Mouse (Mus musculus): ENCODE results near the gene Susd2.
A peak's percentile ranks its signal among the peaks of the same experiment; 100 is the strongest.

Gene Susd2

DNA sequence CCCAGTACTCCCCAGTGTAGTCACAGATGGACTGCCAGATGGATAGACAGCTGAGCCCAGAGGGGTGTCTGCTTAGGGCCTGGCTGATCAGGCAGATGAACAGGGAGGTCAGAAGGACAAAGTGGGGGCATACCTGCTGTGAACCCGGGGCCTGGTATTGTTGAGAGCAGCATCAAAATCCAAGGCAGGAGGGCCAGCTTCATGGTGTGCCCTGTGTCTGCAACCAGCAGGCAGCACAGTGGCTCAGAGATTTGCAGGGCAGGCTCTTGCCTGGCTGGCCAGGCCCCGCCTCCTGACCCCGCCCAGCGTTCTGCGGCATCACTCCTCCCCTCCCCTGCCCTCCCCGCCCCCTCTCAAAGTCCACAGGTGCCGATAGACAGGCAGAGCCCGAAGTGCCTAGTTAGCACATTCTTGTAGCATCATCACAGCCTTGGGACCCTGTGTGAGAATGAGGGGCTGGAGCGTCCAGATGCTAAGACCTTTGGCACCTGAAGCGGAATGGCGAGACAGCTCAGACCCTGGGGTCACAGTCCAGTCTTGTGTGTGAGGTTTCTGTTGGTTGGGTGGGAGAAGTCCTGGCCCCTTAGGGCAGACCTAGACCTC is at the start of gene Susd2:
TSS of gene Susd2 (minus strand) at position 268 of the 603 bp plus-strand sequence.
- no peak for DNase-seq (ENCODE audit: low read depth, low spot score)

DNA sequence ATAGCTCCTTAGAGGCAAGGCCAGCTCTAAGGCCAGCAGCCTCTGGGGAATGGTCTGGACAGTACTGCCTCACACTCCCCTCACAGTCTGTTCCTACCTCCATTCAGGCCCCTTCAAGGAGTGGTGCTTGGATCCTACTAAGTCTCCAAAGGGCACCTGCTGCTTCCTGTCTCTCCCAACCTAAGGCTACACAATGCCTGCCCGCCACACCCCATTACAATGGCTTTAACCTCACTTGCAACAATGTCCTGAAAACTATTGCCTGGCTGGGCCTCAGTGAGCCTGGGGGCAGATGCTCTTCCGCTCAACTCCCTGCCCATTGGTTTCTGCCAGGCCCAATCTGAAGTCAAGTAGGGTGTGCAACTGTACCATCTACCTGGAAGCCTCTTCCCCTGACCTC is 44.8 kb upstream of the Susd2 start:
- DNase-seq (ENCODE audit: low read depth, low spot score): no peak

DNA sequence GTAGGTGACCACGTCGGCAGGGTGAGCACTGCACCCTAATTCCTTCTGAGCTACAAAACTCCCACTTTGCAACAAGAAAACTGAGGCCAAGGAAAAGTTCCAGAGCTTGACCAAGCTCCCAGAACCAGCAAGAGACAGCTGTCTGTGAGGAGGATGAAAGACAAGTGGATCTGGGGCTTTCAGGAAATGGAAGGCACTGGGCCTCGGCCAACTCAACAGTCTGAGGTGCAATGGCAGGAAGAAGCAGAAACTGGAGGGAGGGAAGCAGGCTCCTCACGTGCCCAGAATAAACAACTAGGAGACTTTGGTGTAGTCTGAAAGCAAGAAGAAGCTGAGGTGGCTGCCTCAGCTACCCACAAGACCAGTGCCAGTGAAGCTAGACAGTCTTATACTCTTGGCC is 42.9 kb upstream of the Susd2 start:
- DNase-seq (ENCODE audit: low read depth, low spot score): no peak

DNA sequence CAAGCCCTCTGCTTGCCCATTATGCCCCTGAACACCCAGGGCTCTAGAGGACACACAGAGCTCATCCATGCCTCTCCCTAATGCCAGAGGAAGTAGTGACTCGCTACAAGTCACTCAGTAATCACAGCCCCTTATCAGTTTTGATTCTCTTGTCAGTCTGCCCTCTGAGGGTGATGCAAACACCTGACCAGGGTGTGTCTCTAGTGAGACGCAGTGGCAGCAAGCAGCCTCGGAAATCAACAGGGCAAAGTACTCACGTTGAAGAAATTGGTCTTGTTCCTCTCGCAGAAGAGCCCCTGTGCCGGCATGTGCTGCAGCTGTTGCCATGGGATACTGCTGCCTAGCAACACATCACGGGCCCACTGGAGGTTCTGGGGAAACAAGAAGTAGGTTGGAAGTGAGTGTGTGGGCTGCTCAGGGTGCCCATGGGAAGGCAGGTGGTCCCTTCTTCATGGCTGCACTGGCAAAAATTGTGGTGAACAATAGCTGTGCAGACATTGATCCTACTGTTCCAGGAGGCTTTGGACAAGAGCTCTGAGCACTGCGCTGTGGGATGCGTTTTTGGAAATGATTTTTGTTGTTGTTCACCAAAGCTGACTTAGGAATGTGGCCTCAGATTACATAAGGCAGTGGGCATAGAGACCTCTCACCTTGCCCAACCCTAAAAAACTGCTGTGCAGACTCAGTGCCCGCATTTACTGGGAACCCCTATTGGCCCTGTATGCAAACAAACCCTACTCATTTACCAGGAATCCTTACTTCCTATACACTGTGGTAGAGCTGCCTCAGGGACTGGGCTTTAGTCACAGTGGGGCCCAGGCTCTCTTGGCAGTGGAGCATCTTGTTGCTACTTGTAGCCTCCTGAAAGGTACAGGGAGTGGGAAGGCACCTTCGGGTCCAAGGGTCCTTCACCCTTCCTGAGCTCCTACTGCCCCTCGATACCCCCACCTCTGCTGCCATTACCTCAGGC is 40.5 kb upstream of the Susd2 start:
- peak; percentile 79 for DNase-seq (ENCODE audit: low read depth, low spot score)

DNA sequence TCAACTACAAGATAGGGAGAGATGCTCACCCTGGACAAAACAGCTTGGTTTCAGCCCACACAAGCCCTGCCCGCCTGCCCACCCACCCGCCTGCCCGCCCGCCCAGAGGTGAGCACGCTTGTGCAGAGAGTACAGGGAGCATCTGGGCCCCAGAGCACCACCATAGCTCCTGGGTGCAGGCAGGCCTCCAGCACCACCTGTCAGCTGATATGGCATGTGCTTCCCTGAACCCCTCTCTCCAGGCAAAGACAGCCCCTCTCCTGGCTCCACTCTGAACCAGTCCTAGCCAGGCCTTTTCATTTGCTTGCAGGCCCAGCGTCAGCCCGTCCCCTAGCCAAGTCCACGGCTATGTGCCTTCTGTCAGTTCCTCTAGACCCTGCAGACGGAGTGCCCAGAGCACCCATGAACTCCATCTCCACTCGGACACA is 36.8 kb upstream of the Susd2 start:
- no peak for DNase-seq (ENCODE audit: low read depth, low spot score)

DNA sequence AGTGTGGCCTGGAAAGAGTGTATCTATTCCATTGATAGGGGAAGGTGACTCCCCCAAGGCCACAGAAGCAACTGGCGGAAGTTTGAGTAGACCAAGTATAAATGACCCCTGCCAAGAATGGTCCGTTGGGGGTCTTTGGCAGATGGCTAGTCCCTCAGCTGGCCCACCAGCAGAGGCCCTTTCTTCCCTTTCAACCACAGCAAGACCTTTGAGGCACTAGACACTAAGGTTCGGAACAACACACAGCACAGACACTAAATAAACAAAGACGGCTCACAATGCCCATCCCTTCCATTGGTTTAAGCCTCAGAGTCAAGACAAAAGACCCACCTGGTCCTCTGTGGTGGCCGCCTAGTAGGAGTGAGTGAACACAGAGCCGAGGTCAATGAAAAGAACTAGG is 35.4 kb upstream of the Susd2 start:
- no peak for DNase-seq (ENCODE audit: low read depth, low spot score)

DNA sequence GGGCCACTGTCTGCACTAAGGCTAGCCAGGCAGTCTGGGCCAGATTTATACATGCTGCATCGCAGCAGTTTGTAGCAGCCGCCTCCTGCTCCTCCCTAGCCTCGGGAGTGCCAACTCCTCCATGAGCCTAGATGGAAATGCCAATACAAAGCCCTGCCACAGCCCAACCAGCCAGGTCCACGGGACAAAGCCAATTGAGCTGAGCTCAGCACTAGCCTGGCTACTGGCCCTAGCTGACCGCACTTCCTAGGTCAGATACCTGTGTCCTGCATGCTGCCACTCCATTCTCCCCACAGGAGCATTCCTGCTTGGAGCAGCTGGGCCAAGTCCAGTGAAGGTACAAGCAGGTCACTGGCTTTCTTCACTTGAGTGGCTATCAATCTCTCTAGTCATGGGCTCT is 34.2 kb upstream of the Susd2 start:
- no peak for DNase-seq (ENCODE audit: low read depth, low spot score)

DNA sequence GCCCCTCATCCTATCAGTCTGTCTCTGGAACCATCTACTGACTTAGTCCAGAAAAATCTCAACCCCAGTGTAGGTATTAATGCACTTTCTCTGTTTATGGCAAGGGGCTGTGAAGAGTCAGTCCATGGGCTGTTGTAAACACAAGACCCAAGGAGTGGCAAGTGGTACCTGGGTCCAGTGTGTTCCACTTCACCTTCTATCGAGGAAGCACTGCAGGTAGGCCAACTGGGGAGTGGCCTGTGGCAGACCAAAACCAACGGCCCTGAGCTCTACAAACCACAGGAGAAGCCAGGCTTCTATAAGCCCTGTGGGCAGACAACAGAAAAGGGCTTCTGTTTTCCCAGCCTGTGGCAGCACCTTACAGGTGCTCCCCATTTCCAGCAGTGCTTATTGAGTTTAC is 33.8 kb upstream of the Susd2 start:
- DNase-seq (ENCODE audit: low read depth, low spot score): no peak

DNA sequence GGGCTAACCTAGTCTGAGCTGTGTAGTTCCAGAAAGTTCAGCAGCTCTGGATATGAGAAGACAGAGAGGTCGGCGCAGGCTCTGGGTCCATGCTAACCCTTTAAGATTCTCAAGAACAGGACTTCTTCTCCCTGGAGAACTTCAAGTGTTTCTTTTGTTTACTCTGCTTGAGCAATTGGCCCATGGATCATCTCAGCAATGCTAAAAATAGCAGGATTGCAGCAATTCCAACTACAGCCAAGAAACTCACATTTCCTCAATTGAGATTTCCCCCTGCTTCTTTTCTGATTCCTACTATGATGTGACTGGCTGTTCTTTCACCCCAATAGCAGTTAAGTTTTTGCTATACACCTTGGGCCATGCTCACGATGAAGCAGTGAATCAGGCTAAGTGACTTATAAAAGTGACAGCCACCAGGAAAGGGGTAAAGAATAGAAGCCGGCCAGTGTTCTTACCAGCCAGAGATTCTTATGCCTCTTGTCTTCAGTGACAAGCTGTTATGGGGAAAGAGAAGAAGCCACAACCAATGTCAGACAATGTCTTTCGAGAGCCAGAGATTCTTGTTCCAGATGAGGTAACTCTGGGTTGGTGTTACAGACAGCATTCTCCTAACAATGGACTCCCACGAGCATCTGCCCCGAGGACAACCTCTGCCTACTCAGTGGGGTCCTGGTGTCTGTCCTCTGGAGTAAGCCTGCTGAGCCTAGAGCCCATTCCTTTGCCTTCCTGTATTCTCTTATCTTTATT is 33.2 kb upstream of the Susd2 start:
- no peak for DNase-seq (ENCODE audit: low read depth, low spot score)

DNA sequence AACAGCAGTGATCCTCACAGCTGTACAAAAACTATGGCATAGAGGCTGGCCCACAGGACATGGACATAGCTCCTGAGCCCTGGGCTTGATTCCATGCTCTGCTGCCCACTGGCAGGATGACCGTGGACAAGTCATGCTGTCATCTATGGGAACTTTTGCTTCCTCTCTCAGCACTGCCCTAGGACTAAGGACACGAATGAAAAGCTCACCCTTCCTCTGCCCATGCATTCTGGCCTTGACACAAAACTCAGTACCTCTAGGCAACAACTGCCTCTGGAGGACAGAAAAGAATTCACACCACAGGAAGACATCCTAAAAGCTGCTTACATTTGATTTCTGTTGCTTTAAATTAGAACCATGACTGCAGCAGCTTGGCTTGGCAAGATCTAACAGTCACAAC is 32.5 kb upstream of the Susd2 start:
- DNase-seq (ENCODE audit: low read depth, low spot score): no peak

DNA sequence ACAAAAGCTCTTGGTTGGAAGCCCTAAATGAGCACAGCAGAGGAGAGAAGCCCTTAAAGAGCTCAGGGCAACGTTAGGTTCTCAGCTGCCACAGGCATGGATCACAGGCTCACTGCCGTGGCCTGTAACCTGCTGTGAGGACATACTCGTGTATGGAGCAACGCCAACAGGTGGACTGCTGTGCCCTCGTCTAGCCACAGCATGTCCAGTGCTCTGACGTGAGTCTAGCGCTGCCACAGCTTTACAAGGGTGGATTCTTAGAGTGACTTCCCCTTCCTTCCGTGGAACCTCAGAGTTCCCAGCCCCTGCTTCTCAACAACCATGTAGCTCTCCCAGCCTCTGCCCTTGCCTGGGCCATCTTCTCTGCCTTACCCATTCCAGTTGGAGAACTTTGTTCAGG is 31.8 kb upstream of the Susd2 start:
- no peak for DNase-seq (ENCODE audit: low read depth, low spot score)

DNA sequence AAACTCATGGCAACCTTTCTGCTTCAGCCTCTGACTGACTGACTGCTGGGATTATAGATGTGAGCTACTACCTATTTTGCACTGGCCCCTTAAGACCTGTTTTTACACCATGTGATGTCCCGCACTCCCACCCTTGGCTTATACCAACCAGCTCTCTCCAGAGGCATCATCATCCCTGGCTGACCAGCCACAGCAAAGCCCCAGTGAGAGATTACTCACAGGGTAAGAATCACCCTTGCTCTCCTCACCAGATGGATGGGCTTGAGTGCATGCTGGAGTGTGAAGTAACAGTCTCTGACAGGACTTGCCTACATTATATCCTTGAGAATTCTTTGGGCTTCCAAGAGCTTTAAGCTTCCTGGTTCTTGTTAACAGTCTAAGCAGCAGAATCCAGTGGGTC is 26.1 kb upstream of the Susd2 start:
- no peak for DNase-seq (ENCODE audit: low read depth, low spot score)

DNA sequence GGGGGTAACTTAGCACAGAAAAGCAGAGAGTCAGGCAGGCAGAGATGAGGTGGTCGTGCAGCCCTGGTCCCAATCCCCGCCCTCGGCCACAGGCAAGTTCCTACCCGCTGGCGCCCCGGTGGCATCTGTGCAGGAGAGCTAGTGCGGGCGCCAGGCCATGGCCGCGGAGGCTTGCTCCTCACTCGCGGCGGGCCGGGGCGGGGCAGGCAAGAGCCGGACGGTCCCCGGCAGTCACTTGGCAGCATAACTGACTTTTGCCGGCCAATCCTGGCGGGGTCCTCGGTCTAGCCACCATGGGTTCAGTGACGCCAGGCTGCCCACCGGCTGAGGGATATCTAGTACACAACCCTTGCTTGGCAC is 24.1 kb upstream of the Susd2 start:
- DNase-seq (ENCODE audit: low read depth, low spot score): no peak

DNA sequence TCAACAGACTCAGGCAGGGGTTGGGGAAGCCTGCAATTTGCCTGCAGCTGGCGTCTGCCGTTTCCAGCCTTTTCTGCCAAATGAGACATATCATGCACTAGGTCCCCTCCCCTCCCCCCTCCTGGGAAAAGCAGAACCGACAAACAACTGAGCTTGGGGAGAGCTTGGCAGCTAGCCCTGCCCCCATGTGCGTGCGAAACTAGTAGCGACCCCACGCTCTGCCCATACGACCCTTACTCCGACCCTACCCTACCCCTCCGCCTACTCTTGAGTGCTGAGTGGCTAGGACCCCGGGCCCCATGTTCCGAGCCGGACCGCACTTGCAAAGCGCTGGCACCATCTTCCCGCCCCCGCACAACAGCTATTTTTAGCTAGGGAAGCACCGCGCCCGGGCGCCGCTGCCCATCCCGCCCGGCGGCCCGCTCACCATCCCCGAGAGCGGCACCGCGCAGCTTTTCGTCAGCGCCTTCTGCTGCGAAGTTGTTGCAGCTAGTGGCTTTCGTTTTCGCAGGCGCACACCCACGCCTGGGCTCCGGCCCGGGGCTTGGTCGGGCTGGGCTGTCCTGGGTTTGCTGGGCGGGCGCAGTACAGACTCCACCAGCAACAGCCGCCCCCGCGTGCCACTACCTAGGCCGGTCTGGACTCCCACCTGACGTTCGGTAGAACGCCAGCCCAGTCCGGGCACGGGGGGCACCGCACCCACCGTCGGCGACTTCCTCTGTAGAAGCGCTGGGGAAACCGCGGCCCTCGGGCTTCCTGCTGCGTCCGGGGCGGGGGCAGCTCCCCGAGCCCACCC is 23.5 kb upstream of the Susd2 start:
- peak; percentile 63 for DNase-seq (ENCODE audit: low read depth, low spot score)

DNA sequence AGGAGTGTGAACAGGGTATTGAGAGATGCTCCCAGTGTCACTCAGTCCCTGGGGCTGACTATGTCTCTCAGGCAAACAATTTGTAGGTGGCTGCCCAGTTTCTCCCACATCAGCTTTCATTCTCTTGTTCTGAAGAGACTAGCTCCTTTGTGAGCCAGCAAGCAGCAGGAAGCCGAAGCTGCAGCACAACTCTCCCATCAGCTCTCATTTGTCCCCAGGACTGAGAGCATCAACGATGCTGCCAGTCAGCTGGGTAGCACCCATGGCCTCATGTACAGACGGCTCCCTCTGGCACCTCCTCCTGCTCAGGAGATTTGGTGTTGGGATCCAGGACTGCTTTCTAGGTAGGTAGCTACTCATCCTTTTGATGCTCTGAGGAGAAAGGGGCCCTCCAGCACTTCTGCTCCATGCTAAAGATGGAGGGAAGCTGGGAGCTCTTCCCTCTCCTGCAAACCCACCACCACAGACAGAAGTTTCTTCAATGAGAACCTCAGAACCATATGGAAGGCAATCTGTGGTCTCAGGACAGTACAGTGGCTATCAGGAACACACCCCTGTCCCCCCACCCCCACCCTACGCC is 22.7 kb upstream of the Susd2 start:
- no peak for DNase-seq (ENCODE audit: low read depth, low spot score)

DNA sequence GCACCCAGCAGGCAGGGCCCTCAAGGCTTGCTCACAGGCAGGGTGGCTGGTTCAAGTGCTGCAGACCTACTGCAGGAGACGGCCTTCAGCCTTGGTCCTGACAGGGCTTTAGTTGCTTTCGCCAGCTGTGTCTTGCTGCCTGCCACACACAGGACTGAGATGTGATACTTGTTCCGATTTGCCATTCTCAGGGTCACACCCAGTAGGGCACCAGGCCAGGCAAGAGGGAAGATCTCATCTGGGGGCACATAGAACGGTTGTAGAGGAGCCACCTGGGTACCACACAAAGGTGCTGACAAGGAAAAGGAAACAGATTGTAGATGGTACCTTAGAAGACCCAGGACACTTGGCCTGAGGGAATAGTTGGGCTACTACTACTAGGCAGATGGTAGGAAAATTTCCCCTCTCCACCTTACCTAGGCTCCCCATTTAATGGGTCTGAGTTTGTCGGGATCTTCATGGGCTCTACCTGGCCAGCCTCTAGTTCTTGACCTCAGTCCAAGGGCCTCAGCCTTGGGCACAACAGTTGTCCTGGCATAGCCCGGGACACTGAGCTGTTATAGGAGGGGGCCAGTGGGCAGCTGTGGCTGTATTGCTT is 21.0 kb upstream of the Susd2 start:
- no peak for DNase-seq (ENCODE audit: low read depth, low spot score)

DNA sequence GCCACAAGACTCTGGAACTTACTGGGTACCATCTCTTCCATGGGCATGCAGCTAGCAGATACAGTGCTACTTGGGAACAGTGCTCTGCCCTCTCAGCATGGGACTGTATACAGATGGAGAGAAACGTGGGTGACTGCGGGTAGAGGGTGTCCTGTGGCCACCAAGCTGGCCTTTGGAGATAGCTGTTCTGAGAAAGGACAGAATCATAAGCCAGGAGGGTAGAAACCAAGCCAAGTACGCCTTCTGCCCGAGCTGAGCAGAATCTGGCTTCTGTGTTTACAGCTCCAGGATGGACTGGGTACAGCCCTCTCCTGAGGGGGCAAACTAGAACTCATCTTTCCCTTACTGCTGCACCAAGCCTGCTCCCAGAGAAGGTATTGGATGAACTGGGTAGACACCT is 18.8 kb upstream of the Susd2 start:
- no peak for DNase-seq (ENCODE audit: low read depth, low spot score)

DNA sequence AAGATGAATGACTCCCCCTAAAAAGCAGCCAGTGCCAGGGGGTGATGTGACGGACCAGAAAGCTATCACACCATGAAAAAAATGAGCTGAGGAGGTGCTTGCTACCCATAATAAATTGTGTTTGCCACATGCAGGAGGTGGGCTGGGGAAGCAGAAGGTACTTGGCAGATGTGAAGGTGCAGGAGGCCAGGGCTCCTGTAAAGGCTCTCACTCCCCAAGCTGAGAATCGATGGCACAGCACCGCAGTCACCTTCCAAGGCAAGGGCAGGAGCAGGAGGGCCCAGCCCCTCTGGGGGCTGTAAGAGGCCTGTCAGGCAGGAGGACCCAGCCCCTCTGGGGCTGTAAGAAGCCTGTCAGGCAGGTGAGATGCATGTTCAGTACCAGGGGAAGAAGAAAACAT is 18.1 kb upstream of the Susd2 start:
- no peak for DNase-seq (ENCODE audit: low read depth, low spot score)

DNA sequence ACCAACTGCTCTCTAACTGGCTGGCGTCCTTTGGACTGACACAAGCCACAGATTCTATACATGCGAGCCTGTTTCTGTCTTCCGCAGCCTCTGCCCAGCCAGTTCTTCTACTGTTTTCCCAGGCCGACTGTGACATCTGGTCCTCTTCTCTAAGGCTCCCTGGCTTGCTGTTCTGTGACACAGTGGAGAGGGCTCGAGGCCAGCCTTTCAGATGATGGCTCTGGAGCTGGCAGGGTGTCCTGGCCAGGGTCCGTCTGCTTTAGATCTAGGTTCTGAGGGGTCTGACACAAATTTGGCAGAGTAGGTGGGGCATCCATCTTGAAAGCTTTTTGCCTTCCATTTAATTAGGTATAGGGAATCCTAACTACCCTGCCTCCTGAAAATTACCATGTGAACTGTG is 17.6 kb upstream of the Susd2 start:
- peak; percentile 28 for DNase-seq (ENCODE audit: low read depth, low spot score)

DNA sequence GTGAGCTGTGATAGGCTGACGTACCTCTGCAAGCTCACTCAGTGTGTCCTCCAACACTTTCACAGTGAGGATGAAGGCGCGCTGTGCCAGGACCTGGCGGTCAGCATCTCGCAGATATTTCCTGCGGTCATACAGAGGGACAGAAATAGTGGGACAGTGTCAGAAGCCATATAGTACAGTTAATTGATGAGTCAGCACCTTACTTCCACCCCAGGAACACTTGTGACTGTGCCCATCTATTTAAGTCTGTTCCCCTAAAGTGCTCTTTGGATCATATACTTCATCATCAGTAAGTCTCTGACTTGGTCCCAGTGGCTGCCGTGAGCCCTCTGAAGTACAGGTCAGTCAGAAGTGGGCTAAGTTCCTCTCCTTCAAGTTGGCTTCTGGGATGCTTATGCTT is 14.0 kb upstream of the Susd2 start:
- DNase-seq (ENCODE audit: low read depth, low spot score): no peak

DNA sequence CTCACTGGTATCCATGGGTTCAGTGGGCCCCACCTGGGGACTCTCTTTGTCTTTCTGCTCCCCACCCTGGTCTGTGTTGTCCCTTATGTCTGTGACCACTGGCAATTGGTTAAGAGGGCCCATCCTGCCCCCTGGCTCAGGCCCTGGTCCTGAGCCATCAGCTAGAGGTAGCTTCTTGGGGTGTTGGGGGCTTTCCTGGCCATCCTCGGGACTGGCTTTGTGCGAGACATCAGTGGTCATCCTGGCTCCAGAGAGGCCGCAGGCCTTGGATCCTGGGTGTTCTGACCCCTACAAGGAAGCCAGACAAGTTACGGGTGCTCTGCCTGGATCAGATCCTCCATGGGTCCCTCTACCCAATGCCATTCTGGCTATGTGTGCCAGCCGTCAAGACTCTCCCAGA is 13.4 kb upstream of the Susd2 start:
- DNase-seq (ENCODE audit: low read depth, low spot score): no peak
